Mouse (Mus musculus): ENCODE measurements at regions not wholly inside any gene's neighbourhood (a gene's known extent, or its start where the extent isn't known, plus 50 kb on each side); places are given as distances from the start of the nearest gene placed in this dataset.

DNA sequence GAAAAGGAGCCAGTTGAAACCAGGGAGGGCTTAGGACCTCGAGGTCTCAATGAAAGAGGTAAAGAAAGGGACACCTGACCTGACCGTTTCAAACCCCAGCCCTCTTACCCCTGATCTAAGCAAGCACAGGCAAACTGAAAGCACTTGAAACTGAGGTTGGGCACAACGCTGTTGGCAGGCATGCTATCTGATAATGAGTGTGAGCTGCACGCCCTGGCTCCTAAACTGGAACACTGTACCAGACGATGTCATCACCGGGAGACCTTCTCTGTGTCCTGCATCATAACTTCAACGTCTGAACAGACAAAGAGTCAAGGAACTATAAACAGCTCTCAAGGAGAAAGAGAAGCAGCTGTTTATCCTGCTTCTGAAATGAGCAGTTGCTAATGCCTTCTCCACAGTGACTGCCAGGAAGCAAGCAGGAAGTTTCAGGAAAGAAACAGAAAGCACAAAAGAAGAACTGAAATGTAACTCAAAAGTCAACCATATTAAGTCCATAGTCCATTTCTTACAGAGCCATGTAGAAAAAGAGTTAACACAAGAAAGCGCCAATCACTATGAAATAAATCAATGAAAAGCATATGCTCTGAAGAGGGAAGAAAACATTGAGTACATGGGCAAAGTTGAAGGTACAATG, 301.3 kb downstream of the Epha4 start:
- no peak for TF ChIP-seq GATA1 (IDR thresholded peaks at IDR 0.05; ENCODE audit: borderline replicate concordance, low read length)
- TF ChIP-seq FLI1 (IDR thresholded peaks at IDR 0.05; ENCODE audit: low read length) = no peak
